Mouse (Mus musculus): ENCODE data around the gene Osr1.

DNA sequence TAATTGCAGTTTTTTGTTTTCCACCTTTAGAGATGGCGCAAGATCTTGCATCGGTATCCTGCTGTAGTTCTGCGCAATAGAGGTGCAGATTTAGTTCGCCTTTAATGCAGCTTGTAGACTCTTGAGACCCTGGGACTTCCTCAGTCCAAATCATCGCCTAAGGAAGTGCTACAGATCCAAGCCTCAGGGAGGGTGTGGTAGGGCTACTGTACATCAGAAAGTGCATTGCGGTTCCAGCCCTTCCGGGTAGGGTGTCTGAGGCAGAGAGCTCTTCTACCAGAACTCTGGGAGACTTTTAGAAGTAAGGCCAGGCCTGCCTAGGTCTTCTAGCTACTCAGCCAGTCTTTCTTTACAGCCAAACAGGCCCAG is 15.2 kb downstream of the Osr1 start:
- TF ChIP-seq CTCF (IDR thresholded peaks at IDR 0.05; ENCODE audit: low read depth): no peak
- no peak for TF ChIP-seq EP300 (optimal IDR thresholded peaks at IDR 0.05)

Measured in stomach, postnatal 0 days (tissue).